Mouse (Mus musculus): ENCODE data around the gene Enah.
A peak's percentile ranks its signal among the peaks of the same experiment; 100 is the strongest.

The Enah gene

DNA sequence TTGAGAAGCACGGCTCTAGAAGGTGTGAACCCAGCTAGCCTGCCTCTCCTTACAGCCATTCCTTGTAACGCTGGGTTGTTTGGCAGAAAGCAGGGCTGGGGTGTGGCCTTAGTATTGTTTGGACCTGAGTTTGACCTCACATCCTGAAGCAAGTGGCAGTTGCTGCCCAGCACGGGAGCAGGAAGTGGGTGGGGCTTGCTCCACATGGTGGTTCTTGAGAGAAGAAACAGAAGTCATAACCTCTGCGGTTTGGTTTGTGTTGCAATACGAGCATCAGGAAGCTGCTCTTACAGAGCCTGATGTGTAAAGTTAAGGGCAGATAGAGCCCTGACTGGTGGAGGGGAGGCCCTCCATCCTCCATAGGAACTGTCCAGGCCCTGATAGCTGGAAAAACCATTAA is 159.1 kb downstream of the Enah start:
- no peaks in the 10 kb centered on the region for H3K27me3 ChIP-seq (ENCODE audit: insufficient read depth, low read length)
- H3K4me3 ChIP-seq (replicated peaks; ENCODE audit: low read length): 0 out of 2 replicates have a peak overlapping the region, but pooled peaks have one; percentile 26
- H3K4me1 ChIP-seq (replicated peaks; ENCODE audit: low read depth, low read length): peaks cover 75% of the 10 kb centered on the region
- TF ChIP-seq POU5F1 (IDR thresholded peaks at IDR 0.05; ENCODE audit: borderline replicate concordance, low read length): no peak
- TF ChIP-seq CTCF (conservative IDR thresholded peaks at IDR 0.05; ENCODE audit: low read length): no peak
- TF ChIP-seq NANOG (IDR thresholded peaks at IDR 0.05; ENCODE audit: borderline replicate concordance, low read length): no peak
- H3K36me3 ChIP-seq (ENCODE audit: insufficient read depth, low read length): no peaks in the 10 kb centered on the region
- peaks cover 19% of the 10 kb centered on the region for H3K9me3 ChIP-seq (ENCODE audit: low read length)

DNA sequence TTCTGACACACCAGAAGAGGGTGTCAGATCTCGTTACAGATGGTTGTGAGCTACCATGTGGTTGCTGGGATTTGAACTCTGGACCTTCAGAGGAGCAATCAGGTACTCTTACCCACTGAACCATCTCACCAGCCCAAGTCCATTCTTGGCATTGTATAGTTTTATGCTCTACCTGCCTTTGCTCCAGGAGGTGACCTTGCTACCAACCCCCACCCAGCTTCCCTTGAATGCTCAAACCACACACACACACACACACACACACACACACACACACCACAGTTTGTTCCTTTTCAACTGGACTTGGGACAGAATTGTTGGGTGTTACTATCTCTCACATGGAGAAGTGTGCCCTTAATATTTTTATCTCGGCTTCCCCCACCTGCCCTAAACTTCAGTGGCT is 163.5 kb downstream of the Enah start:
- Histone ChIP-seq H3K36me3 (ENCODE audit: insufficient read depth, low read length) (no peaks in the 10 kb centered on the region), H3K4me3 (replicated peaks; ENCODE audit: low read length) (no peak overlapping the region), H3K9me3 (ENCODE audit: low read length) (peaks cover 19% of the 10 kb centered on the region), H3K27me3 (ENCODE audit: insufficient read depth, low read length) (no peaks in the 10 kb centered on the region), H3K4me1 (replicated peaks; ENCODE audit: low read depth, low read length) (peaks cover 61% of the 10 kb centered on the region)
- TF ChIP-seq CTCF (conservative IDR thresholded peaks at IDR 0.05; ENCODE audit: low read length): no peak
- no peak for TF ChIP-seq POU5F1 (IDR thresholded peaks at IDR 0.05; ENCODE audit: borderline replicate concordance, low read length)

DNA sequence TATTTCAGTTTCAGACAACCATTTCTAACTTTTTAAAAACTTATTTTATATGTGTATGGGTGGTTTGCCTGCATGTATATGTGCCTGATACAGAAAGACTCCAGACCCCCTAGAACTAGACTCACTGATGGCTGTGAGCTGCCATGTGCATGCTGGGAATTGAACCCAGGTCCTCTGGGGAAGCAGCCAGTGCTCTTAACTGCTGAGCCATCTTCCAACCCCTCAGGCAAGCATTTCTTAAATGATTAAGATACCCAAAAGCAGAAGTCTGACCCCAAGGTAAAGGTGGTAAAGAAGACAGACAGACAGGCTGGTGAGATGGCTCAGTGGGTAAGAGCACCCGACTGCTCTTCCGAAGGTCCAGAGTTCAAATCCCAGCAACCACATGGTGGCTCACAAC is 165.0 kb downstream of the Enah start:
- Histone ChIP-seq H3K36me3 (ENCODE audit: insufficient read depth, low read length) (no peaks in the 10 kb centered on the region), H3K27me3 (ENCODE audit: insufficient read depth, low read length) (no peaks in the 10 kb centered on the region), H3K9me3 (ENCODE audit: low read length) (peaks cover 19% of the 10 kb centered on the region), H3K4me3 (replicated peaks; ENCODE audit: low read length) (no peak overlapping the region), H3K4me1 (replicated peaks; ENCODE audit: low read depth, low read length) (peaks cover 46% of the 10 kb centered on the region)
- TF ChIP-seq NANOG (IDR thresholded peaks at IDR 0.05; ENCODE audit: borderline replicate concordance, low read length) (no peak), POU5F1 (IDR thresholded peaks at IDR 0.05; ENCODE audit: borderline replicate concordance, low read length) (no peak), CTCF (conservative IDR thresholded peaks at IDR 0.05; ENCODE audit: low read length) (no peak)

DNA sequence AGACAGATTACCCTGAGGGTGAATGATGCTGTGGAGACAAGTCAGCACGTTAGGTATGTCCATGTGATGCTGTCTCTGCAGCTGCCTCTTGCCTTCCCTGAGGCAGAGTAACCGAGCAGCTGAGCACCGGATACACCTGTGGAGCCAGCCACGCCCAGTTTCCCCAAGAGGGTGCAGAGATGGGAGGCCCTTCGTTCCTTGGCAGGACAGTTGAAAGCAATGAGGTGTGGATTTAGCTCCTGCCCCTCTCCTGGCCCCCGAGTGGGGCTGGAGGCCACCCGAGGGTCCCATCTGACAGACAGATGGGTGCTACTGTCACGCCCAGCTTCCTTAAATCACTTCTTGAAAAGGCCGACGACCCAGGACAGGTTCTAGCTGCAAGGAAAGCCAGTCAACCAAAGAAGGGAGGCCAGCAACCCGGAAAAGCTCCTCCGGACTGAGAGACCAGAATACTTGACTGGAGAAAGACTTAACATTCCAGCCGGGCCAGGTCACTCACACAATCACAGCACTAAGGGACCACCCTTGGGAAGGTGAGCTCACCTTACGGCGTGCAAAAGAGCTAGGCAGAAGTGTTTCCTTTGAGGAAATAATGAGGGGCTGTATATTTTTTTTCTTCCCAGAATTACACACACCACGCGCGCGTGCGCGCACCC is 166.6 kb downstream of the Enah start:
- H3K4me1 ChIP-seq (replicated peaks; ENCODE audit: low read depth, low read length): peaks cover 32% of the 10 kb centered on the region

DNA sequence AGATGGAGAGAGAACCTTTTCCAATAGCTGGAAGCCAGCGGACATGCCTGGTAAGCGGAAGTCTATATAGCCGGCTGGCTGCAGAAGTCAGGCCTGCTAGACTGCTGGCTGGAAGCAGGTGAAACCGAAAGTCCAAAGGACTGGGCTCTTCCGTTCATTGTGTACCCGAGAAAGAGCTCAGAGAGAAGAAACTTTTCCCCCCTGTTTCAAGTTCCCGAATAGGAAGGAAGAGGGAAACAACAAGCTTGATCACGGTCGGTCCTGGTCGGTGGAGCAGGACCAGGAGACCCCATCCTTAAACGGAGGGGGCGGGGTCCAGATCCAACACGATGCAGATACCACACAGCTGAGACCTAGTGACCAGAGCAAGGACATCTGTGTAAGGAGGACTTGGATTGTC is 167.3 kb downstream of the Enah start:
- Histone ChIP-seq H3K36me3 (ENCODE audit: insufficient read depth, low read length) (no peaks in the 10 kb centered on the region), H3K4me1 (replicated peaks; ENCODE audit: low read depth, low read length) (peaks cover 31% of the 10 kb centered on the region)

More for the DNA sequence above, 166.6 kb downstream of the Enah start:
- no peaks in the 10 kb centered on the region for H3K36me3 ChIP-seq (ENCODE audit: insufficient read depth, low read length)
- peak overlapping the region; percentile 69 for H3K4me3 ChIP-seq (replicated peaks; ENCODE audit: low read length)
- peaks cover 16% of the 10 kb centered on the region for H3K9me3 ChIP-seq (ENCODE audit: low read length)
- no peaks in the 10 kb centered on the region for H3K27me3 ChIP-seq (ENCODE audit: insufficient read depth, low read length)
- TF ChIP-seq NANOG (IDR thresholded peaks at IDR 0.05; ENCODE audit: borderline replicate concordance, low read length): no peak
- no peak for TF ChIP-seq POU5F1 (IDR thresholded peaks at IDR 0.05; ENCODE audit: borderline replicate concordance, low read length)
- no peak for TF ChIP-seq CTCF (conservative IDR thresholded peaks at IDR 0.05; ENCODE audit: low read length)

DNA sequence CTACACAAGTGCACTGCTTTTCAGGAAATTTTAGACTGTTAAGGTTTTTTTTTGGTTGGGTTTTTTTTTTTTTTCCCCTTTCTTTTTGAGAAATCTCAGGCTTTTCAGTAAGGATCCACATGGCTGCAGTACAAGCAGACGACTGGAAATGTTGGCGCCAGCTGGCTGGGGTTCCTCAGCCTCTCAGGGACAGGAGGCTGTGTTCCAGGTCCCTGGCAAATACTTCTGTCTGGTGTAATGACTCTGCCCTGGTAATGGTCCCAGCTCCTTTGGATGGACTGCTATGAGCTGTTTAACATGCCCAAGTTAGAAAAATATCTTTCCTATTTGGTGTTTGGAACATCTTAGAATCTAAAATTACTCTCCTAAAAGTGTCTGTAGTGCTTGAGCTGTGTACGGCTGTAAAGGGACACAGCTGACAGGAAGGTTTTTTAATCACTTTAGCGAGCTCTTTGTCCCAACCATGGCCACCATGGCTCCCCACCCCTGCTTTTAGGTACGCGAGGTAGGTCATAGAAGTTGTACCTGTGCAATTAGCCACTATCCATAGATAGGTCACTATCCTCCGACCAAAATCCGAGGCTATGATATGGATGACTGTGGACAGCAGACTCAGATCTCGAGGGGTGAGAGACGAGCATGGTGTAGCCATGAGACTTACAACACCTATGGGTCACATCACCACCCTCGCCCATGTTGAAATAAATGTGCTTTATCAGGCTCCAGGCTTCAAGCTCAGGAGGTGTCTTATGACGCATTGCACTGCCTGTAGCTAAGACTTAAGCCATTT is 168.1 kb downstream of the Enah start:
- peaks cover 3% of the 10 kb centered on the region; the same call in 1 of the 2 replicates for H3K9me3 ChIP-seq (ENCODE audit: low read length)
- H3K4me1 ChIP-seq (replicated peaks; ENCODE audit: low read depth, low read length): peaks cover 31% of the 10 kb centered on the region
- no peaks in the 10 kb centered on the region for H3K36me3 ChIP-seq (ENCODE audit: insufficient read depth, low read length)
- H3K27me3 ChIP-seq (ENCODE audit: insufficient read depth, low read length): no peaks in the 10 kb centered on the region
- H3K4me3 ChIP-seq (replicated peaks; ENCODE audit: low read length): no peak overlapping the region
- TF ChIP-seq CTCF (conservative IDR thresholded peaks at IDR 0.05; ENCODE audit: low read length) (no peak), NANOG (IDR thresholded peaks at IDR 0.05; ENCODE audit: borderline replicate concordance, low read length) (no peak), POU5F1 (IDR thresholded peaks at IDR 0.05; ENCODE audit: borderline replicate concordance, low read length) (no peak)

More for the DNA sequence above, 167.3 kb downstream of the Enah start:
- no peak for TF ChIP-seq CTCF (conservative IDR thresholded peaks at IDR 0.05; ENCODE audit: low read length)
- no peak for TF ChIP-seq POU5F1 (IDR thresholded peaks at IDR 0.05; ENCODE audit: borderline replicate concordance, low read length)
- no peak for TF ChIP-seq NANOG (IDR thresholded peaks at IDR 0.05; ENCODE audit: borderline replicate concordance, low read length)
- Histone ChIP-seq H3K9me3 (ENCODE audit: low read length) (peaks cover 11% of the 10 kb centered on the region), H3K4me3 (replicated peaks; ENCODE audit: low read length) (peak overlapping the region; percentile 13; the same call in 1 of the 2 replicates), H3K27me3 (ENCODE audit: insufficient read depth, low read length) (no peaks in the 10 kb centered on the region)

DNA sequence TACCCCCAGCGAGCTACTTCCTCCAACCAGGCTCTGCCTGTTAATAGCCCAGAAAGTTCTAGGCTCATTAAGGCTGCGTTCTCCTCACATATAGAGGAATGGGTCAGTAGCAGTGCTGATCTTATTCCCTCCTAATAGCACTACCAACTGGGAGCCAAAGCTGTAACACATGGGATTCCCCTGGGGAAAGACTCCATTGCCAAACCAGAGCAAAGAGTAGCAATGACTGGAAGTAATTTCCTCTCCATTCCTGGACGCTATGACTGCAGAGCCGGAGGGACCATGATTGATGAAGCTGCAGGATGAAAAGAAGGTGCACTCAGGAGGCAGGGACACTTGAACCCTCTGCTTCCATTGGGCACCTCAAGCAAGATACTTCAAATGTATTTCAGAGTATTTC is 169.3 kb downstream of the Enah start:
- Histone ChIP-seq H3K36me3 (ENCODE audit: insufficient read depth, low read length) (no peaks in the 10 kb centered on the region), H3K9me3 (ENCODE audit: low read length) (no peaks in the 10 kb centered on the region), H3K4me3 (replicated peaks; ENCODE audit: low read length) (no peak overlapping the region), H3K27me3 (ENCODE audit: insufficient read depth, low read length) (no peaks in the 10 kb centered on the region), H3K4me1 (replicated peaks; ENCODE audit: low read depth, low read length) (peaks cover 35% of the 10 kb centered on the region)
- TF ChIP-seq POU5F1 (IDR thresholded peaks at IDR 0.05; ENCODE audit: borderline replicate concordance, low read length): no peak
- TF ChIP-seq NANOG (IDR thresholded peaks at IDR 0.05; ENCODE audit: borderline replicate concordance, low read length): no peak
- TF ChIP-seq CTCF (conservative IDR thresholded peaks at IDR 0.05; ENCODE audit: low read length): no peak

DNA sequence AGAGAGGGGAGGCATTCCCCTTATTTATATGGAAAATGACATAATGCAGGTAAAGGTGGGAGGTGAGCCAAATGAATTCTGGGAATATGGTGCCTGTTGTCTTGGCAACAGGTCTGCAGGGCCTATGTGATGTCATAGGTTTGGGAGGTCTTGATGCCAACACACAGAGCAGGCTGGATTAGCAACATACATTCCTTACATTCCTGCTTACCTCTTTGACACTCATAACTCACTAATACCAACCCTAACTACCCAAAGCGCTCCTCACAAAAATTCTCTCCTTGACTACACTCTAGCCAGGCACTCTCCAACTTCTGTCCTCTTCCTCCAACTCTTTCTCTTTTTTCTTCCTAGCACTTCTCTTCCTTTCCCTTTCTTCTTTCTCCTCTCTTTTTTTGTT is 171.6 kb downstream of the Enah start:
- peaks cover 45% of the 10 kb centered on the region for H3K4me1 ChIP-seq (replicated peaks; ENCODE audit: low read depth, low read length)
- TF ChIP-seq CTCF (conservative IDR thresholded peaks at IDR 0.05; ENCODE audit: low read length) (no peak), NANOG (IDR thresholded peaks at IDR 0.05; ENCODE audit: borderline replicate concordance, low read length) (no peak), POU5F1 (IDR thresholded peaks at IDR 0.05; ENCODE audit: borderline replicate concordance, low read length) (no peak)
- no peaks in the 10 kb centered on the region for H3K36me3 ChIP-seq (ENCODE audit: insufficient read depth, low read length)

More for the DNA sequence above, 171.6 kb downstream of the Enah start:
- Histone ChIP-seq H3K9me3 (ENCODE audit: low read length) (no peaks in the 10 kb centered on the region), H3K4me3 (replicated peaks; ENCODE audit: low read length) (no peak overlapping the region), H3K27me3 (ENCODE audit: insufficient read depth, low read length) (no peaks in the 10 kb centered on the region)
